Mouse (Mus musculus) mammary gland, adult 2 months (tissue): ENCODE measurements around the gene Fhod1. TPM values are rescaled to one million over a fixed set of nuclear protein-coding genes. Genes with fewer than 3 reads are reported as not detected.

Source experiments
- polyA plus RNA-seq: library from polyadenylated mRNA; depleted of rRNA; stranded (reverse); fragments of >200 nt; gene quantifications from 2 replicates; pipeline ENCODE4 v1.2.3, GENCODE M21; 2012; ENCODE audit warnings: low replicate concordance; rRNA removed

Fhod1 gene
- 32.0 and 32.7 TPM in 2 replicates for polyA plus RNA-seq

DNA sequence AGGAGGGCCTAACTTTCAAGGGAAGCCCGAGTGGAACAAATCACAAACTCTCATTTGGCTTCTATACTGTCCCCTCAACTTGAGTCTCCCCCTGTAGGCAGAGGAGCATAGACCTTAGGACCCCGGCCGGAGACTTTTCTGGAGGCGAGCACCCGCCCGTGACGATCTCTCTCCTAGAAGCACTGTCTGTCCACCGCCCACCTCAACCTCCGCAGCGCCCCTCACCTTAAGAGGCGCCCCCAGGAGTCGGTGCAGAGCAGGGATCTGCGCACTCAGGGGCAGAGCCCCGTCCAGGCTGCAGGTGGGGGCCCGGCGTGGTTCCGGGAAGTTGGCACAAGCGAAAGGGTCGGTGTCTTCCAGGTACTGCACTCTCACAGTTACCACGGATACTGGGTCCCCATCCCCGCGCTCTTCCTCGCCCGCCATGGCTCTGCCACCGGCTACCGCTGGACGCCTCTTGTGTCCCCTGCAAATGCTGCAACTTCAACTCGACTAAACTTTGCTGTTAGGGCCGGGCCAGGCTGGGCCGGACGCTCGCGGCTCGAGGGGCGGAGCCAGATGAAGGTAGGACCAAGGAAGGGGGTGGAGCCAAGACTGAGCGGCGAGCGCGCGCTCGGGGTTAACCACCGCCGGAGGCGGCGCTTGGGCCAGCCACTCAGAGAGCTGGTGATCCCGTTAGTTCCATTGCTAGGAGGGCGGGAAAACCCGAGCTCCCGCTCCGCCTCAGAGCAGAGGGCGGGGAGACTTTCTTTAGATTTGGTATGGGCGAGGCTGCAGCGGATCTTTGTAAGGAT lies at the start of gene Fhod1:
TSS of gene Fhod1 (minus strand) at position 526 of the 794 bp plus-strand sequence.

DNA sequence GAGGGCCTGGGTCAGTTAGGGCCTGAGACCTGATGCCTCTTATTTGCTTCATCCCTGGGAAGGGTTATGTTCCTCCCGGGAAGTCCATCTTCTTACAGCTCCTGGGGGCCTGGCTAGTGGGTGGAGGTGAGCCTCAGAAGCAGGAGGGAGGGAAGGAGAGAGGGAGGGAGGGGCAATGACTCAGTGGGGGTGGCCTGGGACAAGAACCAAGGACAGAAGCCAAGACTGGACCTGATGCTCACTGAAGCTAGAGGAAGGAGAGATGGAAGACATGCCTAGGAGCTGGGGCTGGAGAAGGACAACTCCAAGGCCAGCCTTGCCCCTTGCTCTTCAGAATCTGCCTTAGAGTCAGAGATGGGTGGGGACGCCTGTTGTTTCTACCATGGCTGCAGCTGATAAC lies 25.3 kb upstream of the Fhod1 start, which contains the start of gene Plekhg4:
TSS of gene Plekhg4 (plus strand) at position 243 of the 400 bp plus-strand sequence.

GRCm38 (mm10) chr8:105348450-105349095 lies 820 bp upstream of the Fhod1 start, which contains the start of gene Slc9a5:
Gene Slc9a5, plus strand, starts transcription at chr8:105348843.

DNA sequence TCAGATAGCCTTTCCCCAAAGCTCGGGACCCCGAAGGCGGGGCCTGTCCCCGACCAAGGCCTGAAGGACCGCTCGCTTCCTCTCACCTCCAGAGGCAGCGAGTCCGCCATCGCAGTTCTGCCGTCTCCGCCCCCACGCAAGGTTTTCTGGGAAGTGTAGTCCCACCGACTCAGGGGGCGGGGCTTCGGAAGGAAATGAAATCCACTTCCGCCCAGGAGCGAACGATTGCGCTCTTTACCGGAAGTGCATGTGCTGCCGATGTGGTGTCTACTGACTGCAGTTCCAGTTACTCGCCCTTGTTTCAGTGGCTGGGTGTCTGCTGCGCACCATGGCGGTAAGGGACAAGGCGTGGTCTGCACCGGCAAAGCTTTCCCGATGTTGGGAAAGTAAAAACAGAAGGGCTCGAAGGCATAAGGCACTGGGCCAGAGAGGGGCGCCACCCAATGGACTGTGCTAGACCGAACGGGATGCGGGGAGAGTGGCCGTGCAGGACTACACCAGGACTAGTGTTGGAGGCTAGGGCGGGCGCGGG lies 21.5 kb downstream of the Fhod1 start, which contains the start of the genes Lrrc29 and Tmem208:
TSS of gene Lrrc29 (minus strand) at position 138 of the 532 bp plus-strand sequence.
TSS of gene Tmem208 (plus strand) at position 214 of the 532 bp plus-strand sequence.

DNA sequence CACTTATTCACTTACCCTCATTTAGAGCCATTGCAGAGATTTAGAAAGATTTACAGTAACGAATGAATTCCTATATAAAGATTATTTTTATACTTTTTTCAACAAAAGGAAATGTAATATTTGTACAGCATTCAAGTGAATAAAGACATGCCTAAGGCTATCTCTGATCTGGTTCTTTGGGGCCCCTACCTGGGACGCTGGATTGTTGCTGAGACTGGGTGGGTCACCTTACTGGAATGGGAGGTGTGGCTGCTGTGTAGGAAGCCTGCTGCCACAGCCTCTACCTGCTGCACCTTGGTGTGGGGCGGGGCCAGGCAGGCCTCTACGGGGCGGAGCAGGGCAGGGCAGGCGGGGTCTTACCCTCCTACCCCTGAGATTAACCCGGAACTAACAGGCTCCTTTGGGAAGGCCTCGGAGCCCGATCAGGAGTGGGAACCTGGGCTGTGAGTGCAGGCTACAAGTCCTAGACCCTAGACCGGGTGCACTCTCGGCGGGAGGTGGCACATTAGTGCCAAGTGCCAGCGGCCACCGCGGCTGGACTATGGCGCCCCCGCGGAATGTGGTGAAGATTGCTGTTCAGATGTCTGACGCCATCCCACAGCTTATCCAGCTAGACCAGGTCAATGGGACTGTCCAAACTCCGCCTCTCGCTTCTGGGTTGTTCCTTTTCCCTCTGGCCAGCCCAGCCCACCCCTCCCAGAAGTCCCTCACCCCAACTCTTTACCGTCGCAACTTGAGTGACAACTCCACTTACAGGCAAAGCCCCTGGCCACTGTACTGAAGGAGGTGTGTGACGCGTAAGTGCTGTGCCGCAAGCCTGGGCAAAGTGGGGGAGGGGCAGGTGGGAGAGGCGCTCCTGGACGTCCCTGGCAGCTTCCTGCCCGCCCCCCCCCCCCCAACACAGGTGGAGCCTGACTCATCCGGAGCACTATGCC lies 42.3 kb downstream of the Fhod1 start, which contains the start of gene Elmo3:
TSS of gene Elmo3 (plus strand) at position 391 of the 935 bp plus-strand sequence.

DNA sequence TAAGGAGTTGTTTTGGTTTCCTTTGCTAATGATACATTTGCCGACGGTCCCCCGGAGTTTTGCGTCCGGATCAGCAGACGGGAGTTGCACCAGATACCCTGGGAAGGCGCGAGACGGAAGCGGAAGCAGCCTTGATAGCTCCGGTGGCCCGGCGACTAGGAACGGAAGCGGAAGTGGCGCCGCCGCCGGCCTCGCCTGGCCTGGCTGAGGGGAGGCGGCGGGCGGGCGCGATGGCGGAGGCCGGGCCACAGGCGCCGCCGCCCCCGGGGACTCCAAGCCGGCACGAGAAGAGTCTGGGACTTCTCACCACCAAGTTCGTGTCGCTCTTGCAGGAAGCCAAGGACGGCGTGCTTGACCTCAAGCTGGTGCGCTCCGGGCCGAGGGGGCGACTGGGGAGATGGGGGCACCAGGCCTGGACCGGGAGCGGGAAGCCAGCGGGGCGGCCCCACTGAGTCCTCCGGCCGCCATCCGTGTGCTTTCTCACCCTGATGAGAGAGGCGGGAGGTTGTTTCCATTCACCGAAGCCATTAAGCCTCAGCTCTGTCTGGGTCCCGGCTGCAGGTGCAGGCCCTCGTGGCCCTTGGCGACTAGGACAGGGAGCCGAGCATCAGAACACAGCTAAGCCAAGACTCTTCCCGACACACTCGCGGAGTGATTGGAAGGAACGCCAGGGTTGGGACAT lies 50.1 kb downstream of the Fhod1 start, which contains the start of gene E2f4:
TSS of gene E2f4 (plus strand) at position 153 of the 682 bp plus-strand sequence.

DNA sequence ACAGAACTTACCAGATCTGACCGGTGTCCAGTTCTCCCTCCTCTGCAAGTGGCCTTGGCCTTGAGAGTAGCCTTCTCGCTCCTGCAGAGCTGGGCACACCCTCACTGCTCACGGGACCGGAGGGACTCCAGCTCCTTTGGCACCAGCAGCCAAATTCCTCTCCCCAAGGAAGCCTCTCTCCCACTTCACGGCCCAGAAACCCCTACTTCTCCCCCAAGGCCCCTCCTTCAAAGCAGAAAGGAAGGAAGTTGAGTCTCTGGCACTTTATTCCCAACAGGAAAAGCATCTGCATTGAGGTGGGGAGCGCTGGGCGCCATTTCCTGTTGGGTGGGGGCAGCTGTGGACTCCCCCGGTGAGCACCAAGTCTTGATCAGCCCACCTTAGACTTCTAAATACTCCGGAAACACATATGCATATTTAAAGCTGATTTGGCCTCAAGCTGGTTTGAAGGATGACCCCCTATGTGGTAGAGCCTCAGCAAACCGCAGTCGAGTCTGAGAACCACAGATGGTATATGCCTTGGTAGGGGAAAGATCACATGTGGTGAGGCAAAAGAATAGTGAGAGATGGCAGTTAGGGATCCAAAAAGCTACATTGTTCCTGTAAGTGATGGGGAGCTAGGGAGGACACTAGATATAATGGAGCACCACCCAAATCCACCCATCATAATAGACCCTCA lies 51.7 kb downstream of the Fhod1 start, which contains the start of gene Exoc3l:
TSS of gene Exoc3l (minus strand) at position 207 of the 679 bp plus-strand sequence.

DNA sequence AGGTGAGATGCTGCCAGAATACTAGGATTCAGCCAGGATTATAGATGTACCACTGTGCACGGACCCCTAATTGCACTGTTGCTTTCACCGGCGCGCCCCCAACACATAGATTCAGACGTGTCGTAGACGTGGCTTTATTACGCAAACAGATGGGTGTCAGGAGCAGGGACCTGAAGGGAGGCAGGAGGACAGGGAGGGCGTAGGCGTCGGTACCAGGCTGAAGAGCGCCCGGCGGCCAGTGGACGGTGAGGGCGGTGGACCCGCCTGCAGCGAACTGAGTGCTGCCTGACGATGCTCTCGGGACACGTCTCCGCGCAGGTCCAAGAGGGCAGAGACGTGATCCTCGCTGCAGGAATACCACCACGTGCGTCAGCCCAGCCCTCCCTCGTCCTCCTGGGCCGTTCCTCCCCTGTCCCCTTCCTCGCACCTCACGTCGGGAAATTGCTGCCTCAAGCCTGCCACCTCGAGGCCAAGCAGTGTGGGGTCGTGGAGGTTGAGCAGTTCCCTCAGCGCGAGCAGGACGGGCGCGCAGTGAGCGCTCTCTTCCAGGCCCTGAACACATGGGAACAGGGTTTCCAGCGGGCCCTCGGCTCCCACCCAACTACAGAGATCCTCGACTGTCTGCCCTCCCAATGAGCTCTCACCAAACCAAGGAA lies 57.8 kb downstream of the Fhod1 start, which contains the start of gene 4931428F04Rik:
TSS of gene 4931428F04Rik (minus strand) at position 60 of the 656 bp plus-strand sequence.

Other genes starting within 250 kb of the Fhod1 start
- gene Ces4a, start 216.2 kb downstream of the Fhod1 start, polyA plus RNA-seq = 0.83 TPM in 1 of 2 replicates, not detected in the other
- gene Cbfb, start 177.3 kb downstream of the Fhod1 start, polyA plus RNA-seq = 10.1 and 12.8 TPM in 2 replicates
- 21.3 and 32.9 TPM in 2 replicates for gene D230025D16Rik, start 122.8 kb downstream of the Fhod1 start, polyA plus RNA-seq
- gene B3gnt9, start 92.8 kb downstream of the Fhod1 start, polyA plus RNA-seq = 20.0 and 42.4 TPM in 2 replicates
- 14.7 and 29.5 TPM in 2 replicates for gene Tradd, start 83.3 kb downstream of the Fhod1 start, polyA plus RNA-seq
- gene Fbxl8, start 83.3 kb downstream of the Fhod1 start, polyA plus RNA-seq = 13.6 and 27.9 TPM in 2 replicates
- gene Hsf4, start 78.2 kb downstream of the Fhod1 start, polyA plus RNA-seq = 5.7 and 7.1 TPM in 2 replicates
- 10.8 and 11.1 TPM in 2 replicates for gene Nol3, start 71.8 kb downstream of the Fhod1 start, polyA plus RNA-seq
- gene 4931428F04Rik, start 58.1 kb downstream of the Fhod1 start, polyA plus RNA-seq = 4.1 and 4.6 TPM in 2 replicates
- gene Exoc3l, start 51.9 kb downstream of the Fhod1 start, polyA plus RNA-seq = 12.2 and 13.7 TPM in 2 replicates
- gene E2f4, start 50.3 kb downstream of the Fhod1 start, polyA plus RNA-seq = 138 and 144 TPM in 2 replicates
- 21.8 and 24.6 TPM in 2 replicates for gene Elmo3, start 42.4 kb downstream of the Fhod1 start, polyA plus RNA-seq
- gene Lrrc29, start 21.7 kb downstream of the Fhod1 start, polyA plus RNA-seq = 9.4 and 10.4 TPM in 2 replicates
- gene Tmem208, start 21.6 kb downstream of the Fhod1 start, polyA plus RNA-seq = 90.7 and 97.1 TPM in 2 replicates
- gene Slc9a5, start 890 bp upstream of the Fhod1 start, polyA plus RNA-seq = 5.3 TPM in 2 replicates
- 0.96 and 1.4 TPM in 2 replicates for gene Plekhg4, start 25.3 kb upstream of the Fhod1 start, polyA plus RNA-seq
- gene Kctd19, start 65.5 kb upstream of the Fhod1 start, polyA plus RNA-seq = 0.22 and 0.29 TPM in 2 replicates
- 1.2 and 2.4 TPM in 2 replicates for gene Lrrc36, start 65.6 kb upstream of the Fhod1 start, polyA plus RNA-seq
- 150 and 216 TPM in 2 replicates for gene Tppp3, start 123.6 kb upstream of the Fhod1 start, polyA plus RNA-seq
- 57.4 and 64.6 TPM in 2 replicates for gene Zdhhc1, start 148.9 kb upstream of the Fhod1 start, polyA plus RNA-seq
- 0.89 and 1.1 TPM in 2 replicates for gene Hsd11b2, start 170.8 kb upstream of the Fhod1 start, polyA plus RNA-seq
- gene Atp6v0d1, start 218.1 kb upstream of the Fhod1 start, polyA plus RNA-seq = 97.3 and 171 TPM in 2 replicates